Mouse (Mus musculus) gastrocnemius, postnatal 4 days (tissue): ENCODE data around the gene Mkrn3. TPM values are rescaled to one million over a fixed set of nuclear protein-coding genes. Genes with fewer than 3 reads are reported as not detected.

ENCODE experiments used
- DNase-seq, 2 experiments: peaks; one replicate each; pipeline ENCODE4 v3.0.0; 2021 to 2022; ENCODE audit warnings: low spot score in 2 of 2, mixed read lengths in 2 of 2
- total RNA-seq, 2 experiments: library from RNA; stranded (reverse); gene quantifications; 2 replicates each; pipeline ENCODE4 v1.2.3; 2021

Gene Mkrn3
- total RNA-seq, 2 experiments from 2014 or later = 2.2 to 2.9 TPM

GRCm38 (mm10) chr7:62382391-62382790 is 37.5 kb downstream of the Mkrn3 start:
- DNase-seq = peak in 1 of 2 experiments; percentile 30

- no peak for DNase-seq
These were observed 41.4 kb downstream of the Mkrn3 start for GRCm38 (mm10) chr7:62378529-62378928.

- DNase-seq = peak in 1 of 2 experiments; percentile 21
These were observed 42.6 kb downstream of the Mkrn3 start for GRCm38 (mm10) chr7:62377313-62377712.

GRCm38 (mm10) chr7:62376510-62377304 is 43.2 kb downstream of the Mkrn3 start, which contains the start of gene Magel2:
Gene Magel2, plus strand, starts transcription at chr7:62377010.
- DNase-seq = peak in 1 of 2 experiments; percentile 42

- peak in 1 of 2 experiments; percentile 21 for DNase-seq
These were observed 44.3 kb downstream of the Mkrn3 start for GRCm38 (mm10) chr7:62375658-62376057.

Other genes starting within 250 kb of the Mkrn3 start
- gene Ndn, start 73.6 kb downstream of the Mkrn3 start, total RNA-seq = 100 to 1,000 TPM; 140 to 188 TPM
- gene Magel2, start 43.1 kb downstream of the Mkrn3 start, total RNA-seq = 10 to 100 TPM; 10.6 to 14.3 TPM
- gene Peg12, start 44.4 kb upstream of the Mkrn3 start, total RNA-seq = 10 to 100 TPM; 13.1 to 14.2 TPM